Mouse (Mus musculus): ENCODE results near the gene Neurod2. TPM values are rescaled to one million over a fixed set of nuclear protein-coding genes. Genes with fewer than 3 reads are reported as not detected.

Gene Neurod2
- polyA plus RNA-seq, 1 experiment from 2014 or later, result 0.09 TPM

- no peak for ATAC-seq (ENCODE audit: insufficient read depth, low FRiP score, low read depth)
Measured at GRCm38 (mm10) chr11:98352272-98352990, 23.0 kb upstream of the Neurod2 start.

GRCm38 (mm10) chr11:98349308-98349707 lies 19.9 kb upstream of the Neurod2 start:
- H3K9ac ChIP-seq, result no peak overlapping the region
- H3K9me3 ChIP-seq, result no peaks in the 10 kb centered on the region
- ATAC-seq (ENCODE audit: insufficient read depth, low FRiP score, low read depth), result no peak
- peak overlapping the region; percentile 52 for H3K4me3 ChIP-seq (replicated peaks)
- H3K36me3 ChIP-seq, result no peaks in the 10 kb centered on the region
- H3K4me1 ChIP-seq, result peaks cover 16% of the 10 kb centered on the region
- WGBS, result 12% methylated on average over 9 of the region's 9 CpGs
- no peak overlapping the region for H3K27ac ChIP-seq
- H3K4me2 ChIP-seq, result peak overlapping the region; percentile 97
- H3K27me3 ChIP-seq (replicated peaks), result peaks cover 67% of the 10 kb centered on the region

More at GRCm38 (mm10) chr11:98352272-98352990, 23.0 kb upstream of the Neurod2 start:
- 70% methylated on average over 18 of the region's 18 CpGs for WGBS
- H3K36me3 ChIP-seq, result no peaks in the 10 kb centered on the region
- H3K4me2 ChIP-seq, result no peak overlapping the region
- peaks cover 51% of the 10 kb centered on the region for H3K27me3 ChIP-seq (replicated peaks)
- peaks cover 36% of the 10 kb centered on the region for H3K4me1 ChIP-seq
- H3K4me3 ChIP-seq (replicated peaks), result no peak overlapping the region
- H3K9me3 ChIP-seq, result no peaks in the 10 kb centered on the region
- no peak overlapping the region for H3K9ac ChIP-seq
- no peak overlapping the region; the same call in 1 of the 2 replicates for H3K27ac ChIP-seq

- ATAC-seq (ENCODE audit: insufficient read depth, low FRiP score, low read depth), result peak; percentile 61
- Histone ChIP-seq H3K36me3 (no peaks in the 10 kb centered on the region), H3K4me3 (replicated peaks) (peak within 1 kb of the TSS; percentile 52), H3K9ac (0 out of 2 replicates have a peak within 1 kb of the TSS, but pooled peaks have one; percentile 16), H3K27me3 (replicated peaks) (peaks cover 72% of the 10 kb centered on the region), H3K27ac (no peak within 1 kb of the TSS), H3K4me2 (peak within 1 kb of the TSS; percentile 97), H3K9me3 (no peaks in the 10 kb centered on the region), H3K4me1 (peaks cover 13% of the 10 kb centered on the region)
- WGBS, result under 1% methylated on average over 53 of the region's 55 CpGs
Measured at GRCm38 (mm10) chr11:98348083-98348961, 18.9 kb upstream of the Neurod2 start, which contains the start of gene Ppp1r1b. Ppp1r1b (plus strand) TSS chr11:98348404.

- no peak overlapping the region for H3K4me2 ChIP-seq
- H3K27me3 ChIP-seq (replicated peaks), result peaks cover 70% of the 10 kb centered on the region
Measured at GRCm38 (mm10) chr11:98347385-98348082, 18.1 kb upstream of the Neurod2 start.

GRCm38 (mm10) chr11:98346168-98346567 lies 16.7 kb upstream of the Neurod2 start:
- Histone ChIP-seq H3K9me3 (no peaks in the 10 kb centered on the region), H3K4me2 (no peak overlapping the region), H3K27me3 (replicated peaks) (peaks cover 67% of the 10 kb centered on the region), H3K4me1 (peaks cover 23% of the 10 kb centered on the region), H3K9ac (no peak overlapping the region), H3K36me3 (no peaks in the 10 kb centered on the region), H3K4me3 (replicated peaks) (no peak overlapping the region), H3K27ac (no peak overlapping the region)
- no peak for ATAC-seq (ENCODE audit: insufficient read depth, low FRiP score, low read depth)
- 16% methylated on average over 9 of the region's 9 CpGs for WGBS

More at GRCm38 (mm10) chr11:98347385-98348082, 18.1 kb upstream of the Neurod2 start:
- Histone ChIP-seq H3K27ac (no peak overlapping the region), H3K36me3 (no peaks in the 10 kb centered on the region), H3K9ac (no peak overlapping the region), H3K9me3 (no peaks in the 10 kb centered on the region), H3K4me3 (replicated peaks) (no peak overlapping the region), H3K4me1 (peaks cover 16% of the 10 kb centered on the region)
- 11% methylated on average over 11 of the region's 12 CpGs for WGBS
- ATAC-seq (ENCODE audit: insufficient read depth, low FRiP score, low read depth), result no peak

- H3K9ac ChIP-seq, result no peak overlapping the region
- no peak overlapping the region; the same call in 1 of the 2 replicates for H3K4me3 ChIP-seq (replicated peaks)
- H3K4me1 ChIP-seq, result peaks cover 23% of the 10 kb centered on the region
- 2% methylated on average over 14 of the region's 14 CpGs for WGBS
- H3K9me3 ChIP-seq, result no peaks in the 10 kb centered on the region
- peak overlapping the region; percentile 45 for H3K4me2 ChIP-seq
- H3K36me3 ChIP-seq, result no peaks in the 10 kb centered on the region
- no peak for ATAC-seq (ENCODE audit: insufficient read depth, low FRiP score, low read depth)
- peaks cover 64% of the 10 kb centered on the region for H3K27me3 ChIP-seq (replicated peaks)
- H3K27ac ChIP-seq, result no peak overlapping the region
Measured at GRCm38 (mm10) chr11:98345253-98345652, 15.8 kb upstream of the Neurod2 start.

- Histone ChIP-seq H3K27me3 (replicated peaks) (peaks cover 65% of the 10 kb centered on the region), H3K4me2 (peak overlapping the region; percentile 74), H3K4me3 (replicated peaks) (peak overlapping the region; percentile 40), H3K9me3 (no peaks in the 10 kb centered on the region), H3K36me3 (no peaks in the 10 kb centered on the region), H3K27ac (no peak overlapping the region), H3K9ac (no peak overlapping the region), H3K4me1 (peaks cover 20% of the 10 kb centered on the region)
- WGBS, result 3% methylated on average over 29 of the region's 29 CpGs
- peak; percentile 51; the same call in 1 of the 2 replicates for ATAC-seq (ENCODE audit: insufficient read depth, low FRiP score, low read depth)
Measured at GRCm38 (mm10) chr11:98342000-98342945, 12.8 kb upstream of the Neurod2 start.

GRCm38 (mm10) chr11:98341174-98341573 lies 11.7 kb upstream of the Neurod2 start:
- H3K27ac ChIP-seq, result no peak overlapping the region
- no peak for ATAC-seq (ENCODE audit: insufficient read depth, low FRiP score, low read depth)
- no peaks in the 10 kb centered on the region for H3K9me3 ChIP-seq
- peaks cover 65% of the 10 kb centered on the region for H3K27me3 ChIP-seq (replicated peaks)
- 70% methylated on average over 4 of the region's 4 CpGs for WGBS
- no peak overlapping the region for H3K4me3 ChIP-seq (replicated peaks)
- H3K4me2 ChIP-seq, result no peak overlapping the region
- H3K9ac ChIP-seq, result no peak overlapping the region
- no peaks in the 10 kb centered on the region for H3K36me3 ChIP-seq
- H3K4me1 ChIP-seq, result peaks cover 20% of the 10 kb centered on the region

GRCm38 (mm10) chr11:98340597-98340996 lies 11.1 kb upstream of the Neurod2 start:
- ATAC-seq (ENCODE audit: insufficient read depth, low FRiP score, low read depth), result no peak
- Histone ChIP-seq H3K27ac (no peak overlapping the region), H3K9ac (no peak overlapping the region), H3K4me2 (no peak overlapping the region), H3K4me3 (replicated peaks) (no peak overlapping the region), H3K36me3 (no peaks in the 10 kb centered on the region), H3K4me1 (peaks cover 20% of the 10 kb centered on the region), H3K27me3 (replicated peaks) (peaks cover 68% of the 10 kb centered on the region), H3K9me3 (no peaks in the 10 kb centered on the region)
- 4% methylated on average over 3 of the region's 4 CpGs for WGBS

GRCm38 (mm10) chr11:98339679-98340287 lies 10.3 kb upstream of the Neurod2 start:
- H3K36me3 ChIP-seq, result no peaks in the 10 kb centered on the region
- 13% methylated on average over 11 of the region's 11 CpGs for WGBS
- H3K27ac ChIP-seq, result no peak overlapping the region
- no peak overlapping the region for H3K9ac ChIP-seq
- H3K27me3 ChIP-seq (replicated peaks), result peaks cover 76% of the 10 kb centered on the region
- peak overlapping the region; percentile 53; the same call in 1 of the 2 replicates for H3K4me3 ChIP-seq (replicated peaks)
- ATAC-seq (ENCODE audit: insufficient read depth, low FRiP score, low read depth), result no peak
- H3K4me2 ChIP-seq, result peak overlapping the region; percentile 100
- peaks cover 25% of the 10 kb centered on the region for H3K4me1 ChIP-seq
- H3K9me3 ChIP-seq, result no peaks in the 10 kb centered on the region
